In genomic region chr5:32849178-32849577, GRCm38 (mm10) we compare ENCODE assay signal across 20 mouse cellular contexts. TPM values are rescaled to one million over a fixed set of nuclear protein-coding genes. Genes with fewer than 3 reads are reported as not detected.
DNase-seq lines count a peak whose midpoint lies in the region; ATAC-seq and TF ChIP-seq lines count a peak whose summit lies in the region.
"Had no signal": no experiment of that assay in that cellular context is flagged by ENCODE, and none has a peak within 500 bp of the region (broad histone marks: within the 10 kb centered on the region; RNA-seq: fewer than 3 reads in every experiment).

No protein-coding gene starts in this region.

- 33% methylated on average over 3 of the region's 3 CpGs for WGBS in liver, embryonic 13.5 days (ENCODE audit: insufficient replicate concordance)
- WGBS in liver, postnatal 0 days (ENCODE audit: insufficient replicate concordance): 54% methylated on average over 3 of the region's 3 CpGs
- 96% methylated on average over 3 of the region's 3 CpGs for WGBS in forebrain, embryonic 13.5 days

- H3K27ac ChIP-seq in liver, embryonic 13.5 days: peak overlapping the region; percentile 58
- H3K27ac ChIP-seq in liver, postnatal 0 days (ENCODE audit: low read depth): no peak overlapping the region
- H3K27ac ChIP-seq in forebrain, embryonic 13.5 days: no peak overlapping the region
- H3K27ac ChIP-seq: embryonic facial prominence, embryonic 13.5 days; forebrain, embryonic 12.5 days; gastrocnemius, adult 2 months; hindbrain, embryonic 10.5 days; hindbrain, embryonic 15.5 days had no signal

- H3K4me3 ChIP-seq in liver, embryonic 13.5 days (replicated peaks): no peak overlapping the region
- H3K4me3 ChIP-seq in liver, postnatal 0 days (ENCODE audit: low read depth, low read length): no peak overlapping the region
- H3K4me3 ChIP-seq in forebrain, embryonic 13.5 days: no peak overlapping the region
- H3K4me3 ChIP-seq: embryonic facial prominence, embryonic 13.5 days; forebrain, embryonic 12.5 days; gastrocnemius, adult 2 months; heart, embryonic 12.5 days; hindbrain, embryonic 10.5 days; hindbrain, embryonic 15.5 days had no signal

- H3K9ac ChIP-seq in liver, embryonic 13.5 days: no peak overlapping the region
- H3K9ac ChIP-seq in liver, postnatal 0 days (replicated peaks): no peak overlapping the region
- H3K9ac ChIP-seq in forebrain, embryonic 13.5 days: no peak overlapping the region
- H3K9ac ChIP-seq: embryonic facial prominence, embryonic 13.5 days; forebrain, embryonic 12.5 days; forebrain, postnatal 0 days; heart, embryonic 12.5 days; hindbrain, embryonic 15.5 days had no signal

- no peak for TF ChIP-seq CTCF in liver, postnatal 0 days (IDR thresholded peaks at IDR 0.05; ENCODE audit: low read depth)

- ATAC-seq in liver, embryonic 13.5 days (ENCODE audit: low read depth): peak; percentile 63
- no peak for ATAC-seq in liver, postnatal 0 days
- no peak for ATAC-seq in forebrain, embryonic 13.5 days
- ATAC-seq: forebrain, postnatal 0 days had no signal

- H3K36me3 ChIP-seq in liver, embryonic 13.5 days: peaks cover 47% of the 10 kb centered on the region
- peaks cover 7% of the 10 kb centered on the region; the same call in 1 of the 2 replicates for H3K36me3 ChIP-seq in liver, postnatal 0 days (replicated peaks; ENCODE audit: insufficient read depth, low read length)
- H3K36me3 ChIP-seq in forebrain, embryonic 13.5 days (ENCODE audit: poor library complexity, severe bottlenecking): peaks cover 47% of the 10 kb centered on the region

- peak; percentile 91 for TF ChIP-seq EP300 in liver, postnatal 0 days (IDR thresholded peaks at IDR 0.05; ENCODE audit: low read depth)

- H3K27me3 ChIP-seq in liver, embryonic 13.5 days: no peaks in the 10 kb centered on the region
- H3K27me3 ChIP-seq in liver, postnatal 0 days (ENCODE audit: insufficient read depth, low read length): no peaks in the 10 kb centered on the region
- H3K27me3 ChIP-seq in forebrain, embryonic 13.5 days: no peaks in the 10 kb centered on the region
- H3K27me3 ChIP-seq: CH12.LX; embryonic facial prominence, embryonic 13.5 days; forebrain, embryonic 12.5 days; heart, embryonic 12.5 days; hindbrain, embryonic 15.5 days had no signal

- no peaks in the 10 kb centered on the region for H3K9me3 ChIP-seq in liver, embryonic 13.5 days (replicated peaks)
- H3K9me3 ChIP-seq in liver, postnatal 0 days (ENCODE audit: low read length): no peaks in the 10 kb centered on the region
- H3K9me3 ChIP-seq in forebrain, embryonic 13.5 days (replicated peaks): no peaks in the 10 kb centered on the region
- H3K9me3 ChIP-seq: embryonic facial prominence, embryonic 13.5 days; forebrain, embryonic 12.5 days; heart, embryonic 12.5 days; hindbrain, embryonic 10.5 days; hindbrain, embryonic 15.5 days had no signal

- peaks cover 48% of the 10 kb centered on the region for H3K4me1 ChIP-seq in liver, embryonic 13.5 days (replicated peaks)
- H3K4me1 ChIP-seq in liver, postnatal 0 days (ENCODE audit: insufficient read depth): peaks cover 24% of the 10 kb centered on the region
- peaks cover 27% of the 10 kb centered on the region for H3K4me1 ChIP-seq in forebrain, embryonic 13.5 days

- peak overlapping the region; percentile 32; the same call in 1 of the 2 replicates for H3K4me2 ChIP-seq in liver, embryonic 13.5 days
- H3K4me2 ChIP-seq in liver, postnatal 0 days (ENCODE audit: low read depth, low read length): no peak overlapping the region
- H3K4me2 ChIP-seq in forebrain, embryonic 13.5 days: no peak overlapping the region
- H3K4me2 ChIP-seq: embryonic facial prominence, embryonic 13.5 days; forebrain, embryonic 12.5 days; heart, embryonic 12.5 days; hindbrain, embryonic 15.5 days had no signal

- peak; percentile 51 for DNase-seq in c-Kit-positive CD71-positive TER-119-positive erythroid progenitor cells, embryonic 14.5 days (ENCODE audit: low spot score)
- DNase-seq in liver, embryonic 13.5 days: peak; percentile 24
- no peak for DNase-seq in liver, postnatal 0 days
- no peak for DNase-seq in frontal cortex, postnatal 14 days (ENCODE audit: low spot score in 2 of 2)
- no peak for DNase-seq in ovary, postnatal 36 days (ENCODE audit: low spot score)
- DNase-seq: adrenal gland, postnatal 10 days; cerebellum, adult 18-20 months; cerebellum, adult 9-11 months; cerebellum, postnatal 36 days; forebrain, postnatal 0 days; gastrocnemius, adult 2 months; gastrocnemius, postnatal 25 days had no signal

RNA-seq across cellular contexts. Expression of gene Prr14l, which starts 4.9 kb away (rescaled TPM):
- 7.7 and 8.6 TPM in 2 replicates for polyA plus RNA-seq in liver, embryonic 13.5 days (2015; fragmentation: Nextera tagmentation; extraction: Ambion mirVana)
- polyA plus RNA-seq in liver, postnatal 0 days (2015; fragmentation: Nextera tagmentation; extraction: Ambion mirVana): 5.6 and 7.4 TPM in 2 replicates
- 17.6 and 18.3 TPM in 2 replicates for polyA plus RNA-seq in forebrain, embryonic 13.5 days (2015; fragmentation: Nextera tagmentation; extraction: Ambion mirVana)

RNA-seq across cellular contexts. Expression of gene Depdc5, which starts 14.3 kb away (rescaled TPM):
- polyA plus RNA-seq in liver, embryonic 13.5 days (2015; fragmentation: Nextera tagmentation; extraction: Ambion mirVana): 7.4 and 9.7 TPM in 2 replicates
- 3.0 and 3.6 TPM in 2 replicates for polyA plus RNA-seq in liver, postnatal 0 days (2015; fragmentation: Nextera tagmentation; extraction: Ambion mirVana)
- polyA plus RNA-seq in forebrain, embryonic 13.5 days (2015; fragmentation: Nextera tagmentation; extraction: Ambion mirVana): 32.8 and 36.0 TPM in 2 replicates

RNA-seq across cellular contexts. Expression of gene Gm20671, which starts 22.3 kb away (rescaled TPM):
- not detected in 2 replicates for polyA plus RNA-seq in liver, embryonic 13.5 days (2015; fragmentation: Nextera tagmentation; extraction: Ambion mirVana)
- polyA plus RNA-seq in liver, postnatal 0 days (2015; fragmentation: Nextera tagmentation; extraction: Ambion mirVana): not detected in 2 replicates
- not detected in 2 replicates for polyA plus RNA-seq in forebrain, embryonic 13.5 days (2015; fragmentation: Nextera tagmentation; extraction: Ambion mirVana)
- polyA plus RNA-seq: embryonic facial prominence, embryonic 13.5 days; forebrain, embryonic 12.5 days; forebrain, postnatal 0 days; heart, embryonic 12.5 days; heart, embryonic 16.5 days; hindbrain, embryonic 10.5 days; hindbrain, embryonic 15.5 days had no signal

Comparison
In these comparisons a context has a peak if more than half of its experiments do, and no peak if none do; other contexts are left out.
1. DNase-seq: peak in c-Kit-positive CD71-positive TER-119-positive erythroid progenitor cells, embryonic 14.5 days (single experiment) and liver, embryonic 13.5 days (single experiment); none in liver, postnatal 0 days (single experiment), frontal cortex, postnatal 14 days (0 of 2) and ovary, postnatal 36 days (single experiment).